Mouse (Mus musculus): Measurements from ENCODE around the gene Gpr1. TPM values are rescaled to one million over a fixed set of nuclear protein-coding genes. Genes with fewer than 3 reads are reported as not detected.

Gpr1 gene
- not detected for total RNA-seq (2023)

GRCm38 (mm10) chr1:63214271-63214558 lies at the start of gene Gpr1:
Gene Gpr1 (minus strand): TSS chr1:63214543.

GRCm38 (mm10) chr1:63176604-63177421 lies 37.5 kb downstream of the Gpr1 start, which contains the start of the genes Eef1b2 and Ndufs1:
Gene Eef1b2 (plus strand): TSS chr1:63176825.
Gene Ndufs1 (minus strand): TSS chr1:63176833.

Other genes with a start within 250 kb of the Gpr1 start
- 70.4 TPM for gene Ino80d, start 99.9 kb downstream of the Gpr1 start, total RNA-seq (2023)
- 1,925 TPM for gene Eef1b2, start 37.7 kb downstream of the Gpr1 start, total RNA-seq (2023)
- 73.3 TPM for gene Ndufs1, start 37.7 kb downstream of the Gpr1 start, total RNA-seq (2023)
- not detected for gene Zdbf2, start 58.7 kb upstream of the Gpr1 start, total RNA-seq (2023)
- gene Adam23, start 231.3 kb upstream of the Gpr1 start, total RNA-seq (2023) = 1.4 TPM